Mouse (Mus musculus) limb, embryonic 13.5 days (tissue): ENCODE measurements around the gene Crabp1. TPM values are rescaled to one million over a fixed set of nuclear protein-coding genes. Genes with fewer than 3 reads are reported as not detected.

ENCODE experiments used
- ATAC-seq: fragments of 200-750 bp; cut with Nextera tagmentation; 2 replicates; pipeline ENCODE4 v1.8.0; 2017; ENCODE audit warnings: low read depth, moderate number of reproducible peaks, moderate TSS enrichment; ENCODE audit not compliant: low FRiP score
- H3K27ac ChIP-seq: fragments of 300-500 bp; sonication (generic); 2 replicates; pipeline ENCODE4 v1.5.1; 2015; ENCODE audit warnings: inconsistent platforms, mild to moderate bottlenecking, moderate library complexity
- H3K27me3 ChIP-seq: fragments of 300-500 bp; sonication (generic); 2 replicates; pipeline ENCODE4 v1.6.1; 2015; ENCODE audit warnings: mild to moderate bottlenecking, inconsistent platforms
- H3K36me3 ChIP-seq: fragments of 300-500 bp; sonication (generic); 2 replicates; pipeline ENCODE4 v1.6.1; 2015; ENCODE audit warnings: inconsistent platforms, mild to moderate bottlenecking, moderate library complexity
- H3K4me1 ChIP-seq: fragments of 300-500 bp; sonication (generic); 2 replicates; pipeline ENCODE4 v1.6.1; 2015; ENCODE audit warnings: inconsistent platforms
- H3K4me2 ChIP-seq: fragments of 300-500 bp; sonication (generic); replicated peaks from 2 replicates; pipeline ENCODE4 v1.6.1; 2015; ENCODE audit warnings: inconsistent platforms, mild to moderate bottlenecking, moderate library complexity
- H3K4me3 ChIP-seq: fragments of 300-500 bp; sonication (generic); 2 replicates; pipeline ENCODE4 v1.5.1; 2015; ENCODE audit warnings: moderate library complexity, mild to moderate bottlenecking, inconsistent platforms
- H3K9ac ChIP-seq: fragments of 300-500 bp; sonication (generic); 2 replicates; pipeline ENCODE4 v1.6.1; 2015; ENCODE audit warnings: mild to moderate bottlenecking, inconsistent platforms
- H3K9me3 ChIP-seq: fragments of 300-500 bp; sonication (generic); 2 replicates; pipeline ENCODE4 v1.6.1; 2016; ENCODE audit warnings: inconsistent platforms
- WGBS: fragments of 180-500 bp; shearing (Covaris S2); methylation state at CpG from one replicate; pipeline ENCODE4 v1.1.7; 2015; 5-methylcytosine and 5-hydroxymethylcytosine counted together
- polyA plus RNA-seq: library from polyadenylated mRNA; unstranded; fragments of >200 nt; fragmentation: Nextera tagmentation; extraction: Ambion mirVana; gene quantifications from 2 replicates; pipeline ENCODE4 v1.2.1, GENCODE M21; 2015

The Crabp1 gene
- polyA plus RNA-seq, 1 experiment from 2014 or later = 572 TPM

- Histone ChIP-seq H3K9ac (peak overlapping the region; percentile 31; the same call in 1 of the 2 replicates), H3K4me2 (no peak overlapping the region), H3K36me3 (no peaks in the 10 kb centered on the region), H3K4me3 (no peak overlapping the region), H3K27ac (no peak overlapping the region), H3K4me1 (peaks cover 11% of the 10 kb centered on the region), H3K27me3 (no peaks in the 10 kb centered on the region), H3K9me3 (no peaks in the 10 kb centered on the region)
- peak; percentile 84 for ATAC-seq
- 33% methylated on average over 5 of the region's 5 CpGs for WGBS
Observed at GRCm38 (mm10) chr9:54821442-54822100, 57.0 kb downstream of the Crabp1 start.

Other genes with a start within 250 kb of the Crabp1 start
- gene Sh2d7, start 225.8 kb upstream of the Crabp1 start, polyA plus RNA-seq = not detected in 2 replicates
- gene Cib2, start 204.5 kb upstream of the Crabp1 start, polyA plus RNA-seq = 26.1 and 27.3 TPM in 2 replicates
- 90.9 and 97.1 TPM in 2 replicates for gene Idh3a, start 178.4 kb upstream of the Crabp1 start, polyA plus RNA-seq
- gene Acsbg1, start 102.9 kb upstream of the Crabp1 start, polyA plus RNA-seq = 0.25 and 0.31 TPM in 2 replicates
- 8.9 and 11.5 TPM in 2 replicates for gene Dnaja4, start 65.9 kb upstream of the Crabp1 start, polyA plus RNA-seq
- gene Wdr61, start 30.2 kb upstream of the Crabp1 start, polyA plus RNA-seq = 156 and 174 TPM in 2 replicates
- 34.7 and 38.7 TPM in 2 replicates for gene Ireb2, start 99.0 kb downstream of the Crabp1 start, polyA plus RNA-seq
- gene Hykk, start 152.5 kb downstream of the Crabp1 start, polyA plus RNA-seq = 6.9 and 7.2 TPM in 2 replicates
- gene Psma4, start 186.0 kb downstream of the Crabp1 start, polyA plus RNA-seq = 314 and 323 TPM in 2 replicates
- 1.0 and 1.2 TPM in 2 replicates for gene AY074887, start 186.2 kb downstream of the Crabp1 start, polyA plus RNA-seq
- gene Chrna5, start 216.1 kb downstream of the Crabp1 start, polyA plus RNA-seq = 1.1 and 1.4 TPM in 2 replicates